25 mouse cellular contexts compared by ENCODE assay signal in the genomic region with DNA sequence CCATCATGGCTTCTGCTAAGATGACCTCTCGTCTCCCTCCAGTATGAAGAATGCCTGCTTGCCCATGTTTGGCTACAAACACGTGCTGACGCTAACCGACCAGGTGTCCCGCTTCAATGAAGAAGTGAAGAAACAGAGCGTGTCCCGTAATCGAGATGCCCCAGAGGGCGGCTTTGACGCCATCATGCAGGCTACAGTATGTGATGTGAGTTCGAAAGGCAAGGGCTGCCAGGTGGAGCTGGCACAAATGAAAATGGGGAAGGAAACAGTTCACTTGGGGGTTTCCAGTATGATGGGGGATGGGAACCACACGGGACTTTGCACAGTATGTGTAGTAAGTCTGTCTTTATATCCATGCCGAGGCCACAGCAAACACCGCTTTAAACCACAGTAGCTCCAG. TPM values are rescaled to one million over a fixed set of nuclear protein-coding genes. Genes with fewer than 3 reads are reported as not detected.
DNase-seq lines count a peak whose midpoint lies in the region; ATAC-seq and TF ChIP-seq lines count a peak whose summit lies in the region.
"Had no signal": no experiment of that assay in that cellular context is flagged by ENCODE, and none has a peak within 500 bp of the region (broad histone marks: within the 10 kb centered on the region; RNA-seq: fewer than 3 reads in every experiment).

No protein-coding gene starts in this region.

- H3K79me2 ChIP-seq in CH12.LX (replicated peaks; ENCODE audit: control insufficient read depth, extremely low read depth, insufficient read depth, poor library complexity, severe bottlenecking) = no peaks in the 10 kb centered on the region

- TF ChIP-seq RAD21 in CH12.LX (IDR thresholded peaks at IDR 0.05; ENCODE audit: low read depth, low read length) = peak; percentile 15

- H3K4me1 ChIP-seq in CH12.LX (ENCODE audit: control insufficient read depth in 1 of 2, insufficient read depth in 2 of 2) = peaks cover 19 to 70% of the 10 kb centered on the region in 2 experiments
- H3K4me1 ChIP-seq in megakaryocyte, embryonic 14.5 days = peaks cover 98% of the 10 kb centered on the region
- no peaks in the 10 kb centered on the region for H3K4me1 ChIP-seq in hindbrain, embryonic 12.5 days
- H3K4me1 ChIP-seq in forebrain, postnatal 0 days (ENCODE audit: insufficient read depth) = no peaks in the 10 kb centered on the region
- H3K4me1 ChIP-seq: hindbrain, embryonic 15.5 days; limb, embryonic 13.5 days; liver, embryonic 15.5 days had no signal

- H3K9me3 ChIP-seq in CH12.LX (replicated peaks; ENCODE audit: low read length) = no peaks in the 10 kb centered on the region
- no peaks in the 10 kb centered on the region for H3K9me3 ChIP-seq in megakaryocyte, embryonic 14.5 days
- no peaks in the 10 kb centered on the region for H3K9me3 ChIP-seq in hindbrain, embryonic 12.5 days (replicated peaks)
- no peaks in the 10 kb centered on the region for H3K9me3 ChIP-seq in forebrain, postnatal 0 days (ENCODE audit: low read length)
- H3K9me3 ChIP-seq: hindbrain, embryonic 15.5 days; limb, embryonic 13.5 days; liver, embryonic 15.5 days; midbrain, embryonic 13.5 days had no signal

- intact Hi-C loops in gastrocnemius, postnatal 14 days (cut with DNase I; ENCODE audit: low total_unique reads) = no loop called here

- no peak overlapping the region for H3K27ac ChIP-seq in CH12.LX (ENCODE audit: insufficient read depth, low read depth)
- no peak overlapping the region for H3K27ac ChIP-seq in hindbrain, embryonic 12.5 days
- H3K27ac ChIP-seq in forebrain, postnatal 0 days (ENCODE audit: low read depth, low read length) = no peak overlapping the region
- H3K27ac ChIP-seq: hindbrain, embryonic 15.5 days; left cerebral cortex, adult 2 months; limb, embryonic 13.5 days; liver, embryonic 15.5 days; midbrain, embryonic 13.5 days had no signal

- peak overlapping the region in 1 of 3 experiments; percentile 6 for H3K4me3 ChIP-seq in CH12.LX (replicated peaks in 1 of 3; ENCODE audit: low read depth in 2 of 3, low read length in 2 of 3, poor library complexity in 1 of 3)
- H3K4me3 ChIP-seq in megakaryocyte, embryonic 14.5 days (replicated peaks) = peak overlapping the region; percentile 59
- no peak overlapping the region for H3K4me3 ChIP-seq in hindbrain, embryonic 12.5 days
- no peak overlapping the region for H3K4me3 ChIP-seq in forebrain, postnatal 0 days (ENCODE audit: low read depth, low read length)
- H3K4me3 ChIP-seq: erythroblast, embryonic 14.5 days; hindbrain, embryonic 15.5 days; left cerebral cortex, adult 2 months; limb, embryonic 13.5 days; liver, embryonic 15.5 days; midbrain, embryonic 13.5 days; myocyte had no signal

- dilution Hi-C loops in CH12.LX (cut with MboI; ENCODE audit: extremely low pct_ligation_motif_present, extremely low pct_unique_long_range_greater_than_20kb, low sequenced_read_pairs) = no loop called here

- peak; percentile 85 for TF ChIP-seq EP300 in CH12.LX (IDR thresholded peaks at IDR 0.05; ENCODE audit: low read length)

- H3K27me3 ChIP-seq in CH12.LX (replicated peaks) = no peaks in the 10 kb centered on the region
- H3K27me3 ChIP-seq in megakaryocyte, embryonic 14.5 days (replicated peaks) = no peaks in the 10 kb centered on the region
- H3K27me3 ChIP-seq in hindbrain, embryonic 12.5 days = no peaks in the 10 kb centered on the region
- H3K27me3 ChIP-seq in forebrain, postnatal 0 days (ENCODE audit: insufficient read depth, low read length) = no peaks in the 10 kb centered on the region
- H3K27me3 ChIP-seq: hindbrain, embryonic 15.5 days; limb, embryonic 13.5 days; liver, embryonic 15.5 days; midbrain, embryonic 13.5 days had no signal

- in situ Hi-C loops in CH12.LX (cut with MboI; ENCODE audit: low pct_ligation_motif_present, low pct_unique_long_range_greater_than_20kb, low sequenced_read_pairs) = no loop called here

- TF ChIP-seq CTCF in CH12.LX (conservative IDR thresholded peaks at IDR 0.05 in 1 of 2, IDR thresholded peaks at IDR 0.05 in 1 of 2; ENCODE audit: low read depth in 2 of 2, low read length in 2 of 2) = no peak
- no peak for TF ChIP-seq CTCF in forebrain, postnatal 0 days (IDR thresholded peaks at IDR 0.05; ENCODE audit: low read depth)

- peak overlapping the region; percentile 3; the same call in 1 of the 2 replicates for H3K9ac ChIP-seq in CH12.LX (ENCODE audit: insufficient read depth, low read depth)
- H3K9ac ChIP-seq in hindbrain, embryonic 12.5 days = no peak overlapping the region
- no peak overlapping the region for H3K9ac ChIP-seq in forebrain, postnatal 0 days
- H3K9ac ChIP-seq: hindbrain, embryonic 15.5 days; limb, embryonic 13.5 days; liver, embryonic 15.5 days; midbrain, embryonic 13.5 days had no signal

- 93% methylated on average over 14 of the region's 14 CpGs for WGBS in hindbrain, embryonic 12.5 days
- 95% methylated on average over 14 of the region's 14 CpGs for WGBS in forebrain, postnatal 0 days

- ATAC-seq in hindbrain, embryonic 12.5 days (ENCODE audit: low FRiP score) = no peak
- no peak for ATAC-seq in forebrain, postnatal 0 days
- ATAC-seq: activated CD4-positive, CD25-positive, alpha-beta regulatory T cell, adult 4 months; forebrain, embryonic 16.5 days; midbrain, embryonic 13.5 days had no signal

- DNase-seq in B cell, adult 2 months = peak; percentile 91 to 96
- peak; percentile 95 for DNase-seq in CH12.LX (ENCODE audit: extremely low read depth)
- peak; percentile 32 to 55 for DNase-seq in spleen, postnatal 14 days (ENCODE audit: low spot score in 2 of 2)
- no peak for DNase-seq in forebrain, postnatal 0 days
- DNase-seq in gastrocnemius, postnatal 14 days = no peak
- DNase-seq: adrenal gland, postnatal 14 days; cerebellum, adult 18-20 months; cerebellum, postnatal 36 days; gastrocnemius, postnatal 10 days; kidney, adult 11 months; kidney, postnatal 10 days; lung, postnatal 10 days had no signal

- TF ChIP-seq POLR2A in CH12.LX (IDR thresholded peaks at IDR 0.05; ENCODE audit: low read depth, low read length) = no peak

- peaks cover 0 to 47% of the 10 kb centered on the region in 2 experiments for H3K36me3 ChIP-seq in CH12.LX (replicated peaks in 1 of 2; ENCODE audit: control insufficient read depth in 1 of 2, insufficient read depth in 1 of 2, low read length in 1 of 2)
- H3K36me3 ChIP-seq in megakaryocyte, embryonic 14.5 days (replicated peaks; ENCODE audit: low read length) = peaks cover 100% of the 10 kb centered on the region
- H3K36me3 ChIP-seq in hindbrain, embryonic 12.5 days = no peaks in the 10 kb centered on the region
- H3K36me3 ChIP-seq in forebrain, postnatal 0 days (ENCODE audit: insufficient read depth) = no peaks in the 10 kb centered on the region
- H3K36me3 ChIP-seq: hindbrain, embryonic 15.5 days; limb, embryonic 13.5 days; liver, embryonic 15.5 days; midbrain, embryonic 13.5 days had no signal

- peak overlapping the region; percentile 10; the same call in 1 of the 2 replicates for H3K4me2 ChIP-seq in CH12.LX (ENCODE audit: insufficient read depth, low read depth, poor library complexity, severe bottlenecking)
- H3K4me2 ChIP-seq in hindbrain, embryonic 12.5 days (replicated peaks) = no peak overlapping the region
- H3K4me2 ChIP-seq in forebrain, postnatal 0 days (ENCODE audit: low read depth) = no peak overlapping the region
- H3K4me2 ChIP-seq: hindbrain, embryonic 15.5 days; limb, embryonic 13.5 days; liver, embryonic 15.5 days; midbrain, embryonic 13.5 days had no signal

TF ChIP-seq in CH12.LX, 34 proteins besides CTCF, POLR2A, EP300 and RAD21 (continues in another document):
- no peak for TF ChIP-seq NELFE (IDR thresholded peaks at IDR 0.05; ENCODE audit: low read depth, low read length)
- TF ChIP-seq ZKSCAN1 (IDR thresholded peaks at IDR 0.05; ENCODE audit: borderline replicate concordance, low read depth, low read length) = no peak
- TF ChIP-seq CHD2 (IDR thresholded peaks at IDR 0.05; ENCODE audit: low read length) = peak; percentile 93
- peak; percentile 72; the same call in 1 of the 2 replicates for TF ChIP-seq RCOR1 (conservative IDR thresholded peaks at IDR 0.05; ENCODE audit: low read depth, low read length)
- peak; percentile 72 for TF ChIP-seq MYC (IDR thresholded peaks at IDR 0.05; ENCODE audit: low read depth, low read length)
- TF ChIP-seq MEF2A (IDR thresholded peaks at IDR 0.05; ENCODE audit: borderline replicate concordance, low read depth, low read length) = peak; percentile 71; the same call in 1 of the 2 replicates
- peak; percentile 92 for TF ChIP-seq BHLHE40 (IDR thresholded peaks at IDR 0.05; ENCODE audit: low read depth, low read length)
- TF ChIP-seq ZC3H11A (IDR thresholded peaks at IDR 0.05; ENCODE audit: low read depth, low read length) = no peak
- TF ChIP-seq MXI1 (IDR thresholded peaks at IDR 0.05; ENCODE audit: low read depth, low read length) = 0 out of 2 replicates have a peak, but pooled peaks have one; percentile 16
- 0 out of 2 replicates have a peak, but pooled peaks have one; percentile 22 for TF ChIP-seq MAZ (IDR thresholded peaks at IDR 0.05; ENCODE audit: low read depth, low read length)
- TF ChIP-seq IRF4 (IDR thresholded peaks at IDR 0.05; ENCODE audit: low read depth, low read length) = peak; percentile 75
- peak; percentile 7; the same call in 1 of the 2 replicates for TF ChIP-seq ELF1 (IDR thresholded peaks at IDR 0.05; ENCODE audit: low read depth, low read length)
- peak; percentile 90 for TF ChIP-seq MAX (IDR thresholded peaks at IDR 0.05; ENCODE audit: low read length)
- TF ChIP-seq USF2 (conservative IDR thresholded peaks at IDR 0.05; ENCODE audit: low read depth, low read length) = no peak

RNA-seq across cellular contexts. Expression of a gene that starts 29.2 kb away (rescaled TPM):
- total RNA-seq in CH12.LX (2012; rRNA removed) (1.8 and 3.0 TPM in 2 replicates), CH12.LX (2014; rRNA removed) (2.9 and 3.2 TPM in 2 replicates)
- polyA plus RNA-seq in CH12.LX (2012; ENCODE audit: insufficient read length, low read depth) = 9.5 and 11.0 TPM in 2 replicates
- polyA plus RNA-seq in megakaryocyte, embryonic 14.5 days (2012; ENCODE audit: insufficient read depth, low replicate concordance) = 123 and 181 TPM in 2 replicates
- 2.9 and 3.4 TPM in 2 replicates for polyA plus RNA-seq in hindbrain, embryonic 12.5 days (2016; fragmentation: Nextera tagmentation; extraction: Ambion mirVana)
- total RNA-seq in forebrain, postnatal 0 days (2014; rRNA removed) = 1.2 and 1.9 TPM in 2 replicates
- polyA plus RNA-seq in forebrain, postnatal 0 days (2015; fragmentation: Nextera tagmentation; extraction: Ambion mirVana) = 0.47 and 0.71 TPM in 2 replicates
- 1 to 10 TPM; 2.2 to 4.0 TPM for total RNA-seq in gastrocnemius, postnatal 14 days (2021)

RNA-seq across cellular contexts. Expression of a gene that starts 48.5 kb away (rescaled TPM):
- total RNA-seq in CH12.LX (2012; rRNA removed) = 0.21 and 0.29 TPM in 2 replicates
- total RNA-seq in CH12.LX (2014; rRNA removed) = 0.26 and 0.32 TPM in 2 replicates
- 0.67 and 0.79 TPM in 2 replicates for polyA plus RNA-seq in CH12.LX (2012; ENCODE audit: insufficient read length, low read depth)
- not detected in 2 replicates for polyA plus RNA-seq in megakaryocyte, embryonic 14.5 days (2012; ENCODE audit: insufficient read depth, low replicate concordance)
- polyA plus RNA-seq in hindbrain, embryonic 12.5 days (2016; fragmentation: Nextera tagmentation; extraction: Ambion mirVana) = not detected in 2 replicates
- total RNA-seq in forebrain, postnatal 0 days (2014; rRNA removed) = under 0.01 and 0.05 TPM in 2 replicates
- 0.17 TPM in 1 of 2 replicates, not detected in the other for polyA plus RNA-seq in forebrain, postnatal 0 days (2015; fragmentation: Nextera tagmentation; extraction: Ambion mirVana)
- under 1 TPM; 0.02 TPM for total RNA-seq in gastrocnemius, postnatal 14 days (2021)
- polyA plus RNA-seq: embryonic facial prominence, embryonic 11.5 days; erythroblast, embryonic 14.5 days; limb, embryonic 13.5 days; midbrain, embryonic 13.5 days; myocyte; small intestine, adult 2 months had no signal

Comparison
In these comparisons a context has a peak if more than half of its experiments do, and no peak if none do; other contexts are left out.
1. DNase-seq: peak in B cell, adult 2 months (2 of 2), CH12.LX (single experiment) and spleen, postnatal 14 days (2 of 2); none in forebrain, postnatal 0 days (single experiment) and gastrocnemius, postnatal 14 days (single experiment).
2. RNA of a gene that starts 29.2 kb away (polyA plus RNA-seq): 123 to 181 TPM in megakaryocyte, embryonic 14.5 days; 9.5 to 11.0 TPM in CH12.LX, 2.9 to 3.4 TPM in hindbrain, embryonic 12.5 days and 0.47 to 0.71 TPM in forebrain, postnatal 0 days; every median in the first group is over 10 times any median in the second.